Mouse (Mus musculus): Measurements from ENCODE around the gene Lin28a. TPM values are rescaled to one million over a fixed set of nuclear protein-coding genes. Genes with fewer than 3 reads are reported as not detected.

The Lin28a gene
- polyA plus RNA-seq (2015; fragmentation: Nextera tagmentation; extraction: Ambion mirVana), result 0.04 TPM in 1 of 2 replicates, not detected in the other

DNA sequence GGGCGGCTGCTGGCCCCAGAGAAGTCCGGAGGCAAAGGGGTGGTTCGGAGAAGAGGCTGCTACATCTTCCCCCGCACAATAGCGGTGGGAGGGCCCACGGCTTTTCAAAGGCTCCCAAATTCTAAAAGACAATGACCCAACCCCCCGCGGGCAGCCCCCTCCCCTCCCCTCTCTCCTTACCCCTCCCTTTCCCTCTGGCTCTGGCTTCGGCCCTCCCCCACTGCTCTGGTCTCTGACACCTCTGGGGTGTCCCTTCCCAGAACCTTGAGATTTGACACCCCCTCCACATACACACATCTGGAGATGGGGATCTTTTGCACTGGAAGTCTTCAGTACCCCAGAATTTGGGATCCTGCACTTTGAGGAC is at the start of gene Lin28a:
Lin28a (minus strand) TSS at position 63 of the 367 bp plus-strand sequence.
- Histone ChIP-seq H3K4me2 (ENCODE audit: low read length) (peak within 1 kb of the TSS; percentile 28), H3K9me3 (replicated peaks; ENCODE audit: low read length) (no peaks in the 10 kb centered on the region), H3K9ac (ENCODE audit: low read depth, low read length) (no peak within 1 kb of the TSS), H3K27me3 (ENCODE audit: insufficient read depth, low read length) (peaks cover 19% of the 10 kb centered on the region), H3K27ac (no peak within 1 kb of the TSS), H3K4me1 (replicated peaks; ENCODE audit: insufficient read depth, low read length) (no peaks in the 10 kb centered on the region), H3K4me3 (replicated peaks; ENCODE audit: low read depth, low read length) (0 out of 2 replicates have a peak within 1 kb of the TSS, but pooled peaks have one; percentile 9), H3K36me3 (ENCODE audit: insufficient read depth, low read length) (no peaks in the 10 kb centered on the region)
- 2% methylated on average over 9 of the region's 9 CpGs for WGBS
- TF ChIP-seq CTCF (IDR thresholded peaks at IDR 0.05; ENCODE audit: low read depth), result no peak
- ATAC-seq (replicated peaks; ENCODE audit: low FRiP score, low read depth) (0 out of 2 replicates have a peak, but pooled peaks have one; percentile 36), DNase-seq (ENCODE audit: low spot score) (no peak)

DNA sequence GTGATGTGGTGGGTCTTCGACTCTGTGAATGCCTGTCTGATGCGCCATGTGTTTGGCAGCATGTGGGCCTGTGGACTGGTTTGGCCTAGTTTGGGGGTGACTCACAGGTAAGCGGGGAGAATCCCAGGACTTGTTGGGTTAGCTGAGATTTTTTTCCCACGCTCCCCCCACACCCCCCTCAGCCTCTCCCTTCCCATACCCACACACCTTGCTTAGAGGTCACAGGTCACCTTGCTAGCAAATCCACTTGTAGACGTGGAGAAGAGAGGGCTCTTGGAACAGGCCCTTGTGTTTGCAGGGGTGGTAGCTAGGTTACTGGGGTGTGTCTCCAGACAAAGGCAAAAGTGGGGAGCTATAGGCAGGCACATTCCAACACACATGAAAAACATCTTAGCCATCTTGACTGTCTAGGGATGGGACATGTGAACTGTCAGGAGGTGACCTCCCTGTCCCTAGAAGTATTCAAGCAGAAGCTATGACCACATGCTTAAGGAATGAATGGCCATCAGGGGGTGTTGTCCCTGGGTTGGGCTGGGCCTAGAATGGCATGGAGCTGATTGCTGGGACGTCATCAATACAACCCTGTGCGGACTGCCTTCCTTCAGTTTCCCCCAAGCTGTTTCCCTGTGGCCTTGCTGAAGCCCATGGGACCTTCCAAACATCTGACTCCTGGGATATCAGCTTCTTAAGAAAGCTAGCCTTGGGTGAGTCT is 49.3 kb upstream of the Lin28a start:
- no peaks in the 10 kb centered on the region for H3K9me3 ChIP-seq (replicated peaks; ENCODE audit: low read length)
- no peak overlapping the region for H3K4me2 ChIP-seq (ENCODE audit: low read length)
- TF ChIP-seq CTCF (IDR thresholded peaks at IDR 0.05; ENCODE audit: low read depth), result no peak
- no peak overlapping the region for H3K27ac ChIP-seq
- no peaks in the 10 kb centered on the region for H3K36me3 ChIP-seq (ENCODE audit: insufficient read depth, low read length)
- ATAC-seq (replicated peaks; ENCODE audit: low FRiP score, low read depth) (no peak), DNase-seq (ENCODE audit: low spot score) (no peak)
- no peaks in the 10 kb centered on the region for H3K4me1 ChIP-seq (replicated peaks; ENCODE audit: insufficient read depth, low read length)
- H3K9ac ChIP-seq (ENCODE audit: low read depth, low read length), result no peak overlapping the region
- 73% methylated on average over 7 of the region's 7 CpGs for WGBS
- H3K4me3 ChIP-seq (replicated peaks; ENCODE audit: low read depth, low read length), result no peak overlapping the region
- H3K27me3 ChIP-seq (ENCODE audit: insufficient read depth, low read length), result no peaks in the 10 kb centered on the region

DNA sequence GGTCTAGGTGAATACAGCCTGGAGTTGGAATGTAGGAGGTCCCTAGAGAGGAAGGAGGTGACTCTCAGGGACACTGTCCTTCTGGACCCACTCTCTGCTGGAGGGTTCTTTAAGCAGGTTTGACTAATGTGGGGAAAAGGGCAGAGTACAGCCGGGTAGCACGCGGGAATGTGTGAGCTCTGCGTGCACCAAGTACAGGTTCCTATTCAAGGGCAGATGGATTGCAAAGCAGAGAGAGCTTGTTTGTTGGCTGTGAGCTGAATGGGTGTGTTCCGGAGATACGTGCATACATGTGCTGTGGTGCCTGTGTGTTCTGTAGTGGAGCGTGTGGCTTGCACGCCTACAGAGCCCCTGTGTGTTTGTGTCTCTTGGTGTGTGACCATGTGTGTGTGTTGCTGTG is 48.7 kb upstream of the Lin28a start:
- no peak overlapping the region for H3K4me2 ChIP-seq (ENCODE audit: low read length)
- DNase-seq (ENCODE audit: low spot score), result no peak
- ATAC-seq (replicated peaks; ENCODE audit: low FRiP score, low read depth), result peak; percentile 46; the same call in 1 of the 2 replicates
- no peaks in the 10 kb centered on the region for H3K4me1 ChIP-seq (replicated peaks; ENCODE audit: insufficient read depth, low read length)
- H3K27ac ChIP-seq, result no peak overlapping the region
- no peak overlapping the region for H3K4me3 ChIP-seq (replicated peaks; ENCODE audit: low read depth, low read length)
- WGBS, result 85% methylated on average over 8 of the region's 8 CpGs
- H3K9ac ChIP-seq (ENCODE audit: low read depth, low read length), result no peak overlapping the region
- no peaks in the 10 kb centered on the region for H3K9me3 ChIP-seq (replicated peaks; ENCODE audit: low read length)
- H3K27me3 ChIP-seq (ENCODE audit: insufficient read depth, low read length), result no peaks in the 10 kb centered on the region
- H3K36me3 ChIP-seq (ENCODE audit: insufficient read depth, low read length), result no peaks in the 10 kb centered on the region
- no peak for TF ChIP-seq CTCF (IDR thresholded peaks at IDR 0.05; ENCODE audit: low read depth)

DNA sequence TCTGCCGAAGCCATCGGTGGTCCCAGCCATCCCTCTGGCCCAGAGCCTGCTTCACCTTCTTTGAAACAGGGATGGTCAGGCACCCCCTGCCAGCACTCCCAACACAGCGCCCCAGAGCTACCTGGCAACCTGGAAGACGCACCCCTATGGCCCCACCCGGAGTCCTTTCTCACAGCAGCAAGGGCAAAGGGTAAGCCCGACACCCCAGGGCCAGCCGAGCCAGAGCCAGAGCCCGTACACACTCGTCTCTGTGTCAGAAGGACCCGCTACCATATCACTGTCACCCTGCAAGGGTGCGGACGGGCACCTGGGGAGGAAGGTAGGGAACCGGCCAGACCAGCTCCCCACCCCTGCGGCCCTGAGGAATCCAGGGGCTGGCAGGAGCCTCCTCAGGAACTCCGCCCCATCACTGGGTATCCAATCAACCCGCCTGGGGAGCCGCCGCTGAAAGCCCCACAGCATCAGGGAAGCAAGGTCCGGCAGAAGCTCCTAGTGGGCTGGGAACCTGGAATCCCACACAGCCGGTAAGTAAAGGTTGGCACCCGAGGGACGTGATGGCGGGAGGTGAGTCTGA is 46.9 kb upstream of the Lin28a start:
- Histone ChIP-seq H3K4me3 (replicated peaks; ENCODE audit: low read depth, low read length) (no peak overlapping the region), H3K9ac (ENCODE audit: low read depth, low read length) (no peak overlapping the region), H3K4me2 (ENCODE audit: low read length) (peak overlapping the region; percentile 29), H3K27me3 (ENCODE audit: insufficient read depth, low read length) (no peaks in the 10 kb centered on the region), H3K9me3 (replicated peaks; ENCODE audit: low read length) (no peaks in the 10 kb centered on the region), H3K27ac (no peak overlapping the region), H3K36me3 (ENCODE audit: insufficient read depth, low read length) (no peaks in the 10 kb centered on the region), H3K4me1 (replicated peaks; ENCODE audit: insufficient read depth, low read length) (no peaks in the 10 kb centered on the region)
- DNase-seq (ENCODE audit: low spot score) (no peak), ATAC-seq (replicated peaks; ENCODE audit: low FRiP score, low read depth) (no peak)
- TF ChIP-seq CTCF (IDR thresholded peaks at IDR 0.05; ENCODE audit: low read depth), result no peak
- 14% methylated on average over 23 of the region's 23 CpGs for WGBS

DNA sequence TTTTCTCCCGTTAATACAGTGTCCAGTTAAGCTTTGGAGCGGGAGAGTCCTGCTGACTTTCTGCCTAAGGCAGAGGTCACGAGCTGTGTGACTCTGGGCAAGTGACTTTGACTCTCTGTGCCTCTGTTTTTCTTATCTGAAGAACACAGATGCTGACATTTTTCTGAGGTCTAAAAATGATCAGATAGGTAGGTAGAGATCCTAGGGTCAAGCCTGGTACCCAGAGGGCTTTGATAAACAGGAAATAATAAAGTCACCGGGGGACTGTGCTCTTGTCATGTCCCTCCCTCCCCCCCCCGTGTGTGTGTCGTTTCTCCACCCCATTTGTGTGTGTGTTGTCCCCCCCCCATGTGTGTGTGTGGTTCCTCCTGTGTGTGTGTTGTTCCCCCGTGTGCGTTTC is 43.9 kb upstream of the Lin28a start:
- Histone ChIP-seq H3K36me3 (ENCODE audit: insufficient read depth, low read length) (no peaks in the 10 kb centered on the region), H3K4me3 (replicated peaks; ENCODE audit: low read depth, low read length) (no peak overlapping the region), H3K27me3 (ENCODE audit: insufficient read depth, low read length) (no peaks in the 10 kb centered on the region), H3K4me1 (replicated peaks; ENCODE audit: insufficient read depth, low read length) (0 out of 2 replicates have a peak, but pooled peaks cover 5% of the 10 kb centered on the region), H3K9me3 (replicated peaks; ENCODE audit: low read length) (no peaks in the 10 kb centered on the region), H3K9ac (ENCODE audit: low read depth, low read length) (no peak overlapping the region), H3K27ac (no peak overlapping the region), H3K4me2 (ENCODE audit: low read length) (no peak overlapping the region)
- 64% methylated on average over 8 of the region's 8 CpGs for WGBS
- DNase-seq (ENCODE audit: low spot score) (no peak), ATAC-seq (replicated peaks; ENCODE audit: low FRiP score, low read depth) (no peak)
- no peak for TF ChIP-seq CTCF (IDR thresholded peaks at IDR 0.05; ENCODE audit: low read depth)

DNA sequence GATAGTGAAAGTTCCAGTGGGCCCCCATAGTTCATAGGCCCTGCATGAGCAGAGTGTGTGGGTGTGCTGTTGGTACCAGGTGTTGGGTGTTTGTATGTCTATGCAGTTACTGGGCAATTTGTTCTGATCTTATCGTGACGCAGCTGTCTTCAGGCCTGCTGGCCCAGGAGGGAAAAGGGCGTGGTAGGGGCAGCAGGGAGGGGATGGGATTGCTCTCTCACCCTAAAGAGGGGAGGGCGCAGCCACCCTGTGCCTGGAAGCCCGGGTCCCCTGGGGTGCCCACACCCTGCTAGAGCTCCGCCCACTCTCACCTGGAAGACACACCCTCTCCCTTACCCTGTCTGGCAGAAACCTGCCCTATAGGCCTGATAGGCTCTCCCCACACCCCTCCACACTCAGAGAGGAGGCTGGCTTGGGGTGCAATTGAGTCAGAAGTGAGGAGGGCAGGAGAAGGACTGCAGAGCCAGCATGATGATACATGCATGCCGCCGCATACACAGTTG is 43.4 kb upstream of the Lin28a start:
- no peak for ATAC-seq (replicated peaks; ENCODE audit: low FRiP score, low read depth)
- DNase-seq (ENCODE audit: low spot score), result no peak
- Histone ChIP-seq H3K9me3 (replicated peaks; ENCODE audit: low read length) (no peaks in the 10 kb centered on the region), H3K36me3 (ENCODE audit: insufficient read depth, low read length) (no peaks in the 10 kb centered on the region), H3K27me3 (ENCODE audit: insufficient read depth, low read length) (no peaks in the 10 kb centered on the region), H3K4me2 (ENCODE audit: low read length) (no peak overlapping the region), H3K4me3 (replicated peaks; ENCODE audit: low read depth, low read length) (no peak overlapping the region), H3K27ac (no peak overlapping the region), H3K9ac (ENCODE audit: low read depth, low read length) (no peak overlapping the region), H3K4me1 (replicated peaks; ENCODE audit: insufficient read depth, low read length) (0 out of 2 replicates have a peak, but pooled peaks cover 5% of the 10 kb centered on the region)
- WGBS, result 51% methylated on average over 8 of the region's 8 CpGs
- TF ChIP-seq CTCF (IDR thresholded peaks at IDR 0.05; ENCODE audit: low read depth), result no peak

Measured in kidney, postnatal 0 days (tissue).